Mouse (Mus musculus) gonadal fat pad, adult 2 months (tissue): Measurements from ENCODE around the gene Rasl2-9. TPM values are rescaled to one million over a fixed set of nuclear protein-coding genes. Genes with fewer than 3 reads are reported as not detected.
"Not testable (repeated sequence)": the region's sequence is repeated elsewhere in the genome, so short reads cannot be mapped to it uniquely, and the experiment has no call there.

Experiments
- DNase-seq: peaks from one replicate; pipeline ENCODE4 v3.0.0-alpha.2; 2012; ENCODE audit warnings: low read depth
- polyA plus RNA-seq: library from polyadenylated mRNA; depleted of rRNA; stranded (reverse); fragments of >200 nt; gene quantifications from 2 replicates; pipeline ENCODE4 v1.2.3, GENCODE M21; 2012; rRNA removed

Rasl2-9 gene
- 1.3 and 1.5 TPM in 2 replicates for polyA plus RNA-seq

GRCm38 (mm10) chr7:5125549-5126406 lies at the start of gene Rasl2-9:
Gene Rasl2-9 (minus strand): TSS chr7:5125950.
- no peak for DNase-seq

DNA sequence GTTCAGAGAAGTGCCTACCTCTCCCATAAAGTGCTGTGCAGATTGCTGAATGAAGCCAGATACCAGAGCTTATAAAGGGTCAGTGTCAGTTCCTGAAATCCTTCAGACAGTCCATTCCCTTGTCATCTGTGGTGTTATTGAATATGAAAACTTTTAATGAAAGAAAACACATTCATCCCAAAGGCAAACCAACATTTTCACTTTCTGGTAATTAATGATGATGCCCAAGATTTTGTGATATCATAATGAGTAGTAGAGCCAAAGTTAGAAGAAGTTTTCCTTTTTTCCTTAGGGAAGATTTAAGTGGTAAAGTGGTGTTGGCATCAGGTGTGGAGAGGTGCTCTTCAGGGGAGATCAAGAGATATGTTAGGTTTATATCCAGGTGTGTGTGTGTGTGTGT lies 23.8 kb upstream of the Rasl2-9 start, which contains the start of gene Vmn1r55:
Vmn1r55 (minus strand) TSS at position 101 of the 400 bp plus-strand sequence.
- not testable (repeated sequence) for DNase-seq

DNA sequence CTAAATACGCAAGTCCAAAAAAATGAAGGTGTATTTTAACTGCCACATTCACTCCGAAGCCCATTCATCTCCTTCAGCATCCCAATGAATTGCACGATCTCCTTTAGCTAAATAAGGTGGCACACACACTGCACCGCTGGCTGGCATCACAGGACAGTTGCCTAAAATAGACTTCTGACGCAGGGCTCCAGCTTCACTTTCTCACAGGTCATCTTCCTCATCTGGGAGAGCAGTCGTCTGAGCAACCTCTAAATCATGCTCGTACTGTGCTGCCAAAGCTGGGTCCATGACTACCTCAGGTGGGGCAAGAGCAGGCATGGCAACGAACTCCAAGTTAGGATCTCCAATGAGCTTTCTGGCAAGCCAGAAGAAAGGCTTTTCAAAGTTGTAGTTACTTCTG lies 672 bp downstream of the Rasl2-9 start:
- no peak for DNase-seq

- DNase-seq: no peak
Measured at GRCm38 (mm10) chr7:5116850-5117249, 8.9 kb downstream of the Rasl2-9 start, which contains the start of gene Rfpl4. Gene Rfpl4 (minus strand): TSS chr7:5116950.

DNA sequence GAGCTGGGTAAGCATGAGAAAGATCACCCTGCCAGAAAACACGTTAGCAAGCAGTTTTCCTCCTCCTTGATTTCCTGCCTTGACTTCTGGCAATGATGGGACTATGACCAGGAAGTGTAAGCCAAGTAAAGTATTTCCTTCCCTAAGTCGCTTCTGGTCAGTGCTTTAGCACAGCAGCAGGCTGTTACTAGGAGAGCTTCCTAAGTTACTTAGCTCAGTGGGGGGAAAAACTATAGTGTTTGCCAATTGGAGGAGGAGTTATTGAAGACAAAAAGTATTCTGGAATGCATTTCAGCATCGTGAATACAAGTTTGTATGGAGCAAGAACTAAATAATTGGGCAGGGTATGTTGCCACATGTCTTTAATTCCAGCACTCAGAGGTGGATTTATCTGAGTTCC lies 13.0 kb downstream of the Rasl2-9 start:
- DNase-seq: no peak

- no peak for DNase-seq
Measured at GRCm38 (mm10) chr7:5109301-5109700, 16.4 kb downstream of the Rasl2-9 start.

DNA sequence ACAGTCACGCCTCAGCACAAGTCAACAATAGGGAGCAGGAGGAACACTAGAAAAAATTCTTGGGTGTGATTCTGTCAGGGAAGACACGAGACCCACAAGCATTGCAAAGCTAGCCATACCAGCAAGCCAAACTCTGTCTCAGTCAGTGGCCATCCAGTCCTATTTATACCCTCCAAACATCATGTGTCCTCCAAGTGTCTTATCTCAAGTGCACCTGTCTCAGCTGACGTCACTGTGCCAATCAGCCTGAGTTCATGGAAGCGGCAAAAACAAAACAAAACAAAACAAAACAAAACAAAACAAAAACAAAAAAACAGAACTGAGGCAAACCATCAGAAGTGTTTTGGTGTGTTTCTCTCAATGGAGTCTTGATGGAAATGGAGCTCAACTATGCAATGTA lies 17.5 kb downstream of the Rasl2-9 start:
- no peak for DNase-seq

DNA sequence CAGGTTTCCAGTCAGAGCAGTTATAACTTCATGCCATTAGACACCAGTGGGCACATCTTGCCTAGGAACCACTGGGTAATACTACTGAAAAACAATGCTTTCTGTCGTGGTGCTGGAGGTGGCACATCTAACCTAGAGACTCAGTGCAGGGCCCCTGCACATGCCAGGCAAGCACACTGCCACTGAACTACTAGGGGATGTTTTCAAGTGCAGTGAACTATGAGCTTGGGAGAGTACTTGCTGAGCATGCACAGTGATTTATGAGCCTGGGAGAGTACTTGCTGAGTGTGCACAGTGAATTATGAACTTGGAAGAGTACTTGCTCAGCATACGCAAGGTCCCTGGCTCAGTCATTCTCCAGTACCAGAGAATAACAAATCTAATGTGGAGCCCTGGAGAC lies 23.2 kb downstream of the Rasl2-9 start:
- no peak for DNase-seq

GRCm38 (mm10) chr7:5101066-5101663 lies 24.6 kb downstream of the Rasl2-9 start:
- DNase-seq: no peak

DNA sequence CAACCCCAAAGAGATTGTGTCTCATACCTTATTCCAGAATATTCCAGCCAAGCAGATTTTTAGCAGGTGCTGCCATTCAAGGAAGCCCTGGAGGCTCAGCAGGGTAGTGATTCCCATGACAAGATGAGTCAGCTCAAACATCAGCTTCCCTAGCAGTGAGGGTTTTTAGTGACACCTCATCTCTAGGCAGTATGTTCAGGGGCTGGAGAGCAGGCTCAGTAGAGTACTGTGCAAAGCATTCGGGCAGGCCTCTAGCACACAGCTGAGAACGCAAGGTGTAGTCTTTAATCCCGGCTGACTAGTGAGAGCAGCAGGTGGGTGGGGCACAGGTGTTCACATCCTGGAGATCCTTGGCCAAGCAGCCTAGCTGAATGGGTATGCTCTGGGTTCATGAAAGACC lies 26.0 kb downstream of the Rasl2-9 start:
- no peak for DNase-seq

GRCm38 (mm10) chr7:5098769-5099168 lies 27.0 kb downstream of the Rasl2-9 start:
- no peak for DNase-seq

- no peak for DNase-seq
Measured at GRCm38 (mm10) chr7:5092831-5093510, 32.8 kb downstream of the Rasl2-9 start.

- DNase-seq: no peak
Measured at GRCm38 (mm10) chr7:5092381-5092780, 33.4 kb downstream of the Rasl2-9 start.

DNA sequence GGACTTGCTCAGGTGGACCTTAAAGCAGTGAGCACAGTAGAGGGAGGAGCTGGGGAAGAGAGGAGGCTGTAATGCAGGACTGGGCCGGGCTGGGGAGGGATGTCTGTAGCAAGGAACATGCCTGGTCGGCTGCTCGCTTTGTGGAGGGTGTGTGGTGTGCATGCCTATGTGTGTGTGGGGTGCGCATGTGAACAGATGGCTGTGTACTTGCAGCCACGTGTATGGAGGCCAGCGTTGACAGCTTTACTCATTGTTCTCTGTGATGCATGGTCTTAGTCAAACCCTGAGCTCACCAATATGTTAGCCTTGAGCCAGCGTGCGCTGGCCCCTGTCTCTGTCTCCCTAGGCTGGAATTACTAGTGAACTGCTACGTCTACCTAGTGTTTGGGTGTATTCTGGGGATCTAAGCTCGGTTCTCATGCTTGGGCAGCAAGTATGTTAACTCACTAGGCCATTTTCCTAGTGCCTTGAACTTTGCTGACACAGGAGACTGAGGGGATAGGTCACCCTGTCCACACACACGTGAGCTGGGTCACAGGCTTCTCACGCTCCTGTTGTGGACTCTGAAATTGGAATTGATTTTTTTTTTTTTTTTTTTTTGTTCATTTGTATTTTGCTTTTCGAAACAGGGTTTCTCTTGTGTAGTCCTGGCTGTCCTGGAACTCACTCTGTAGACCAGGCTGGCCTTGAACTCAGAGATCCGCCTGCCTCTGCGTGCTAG lies 34.6 kb downstream of the Rasl2-9 start:
- DNase-seq: no peak

- no peak for DNase-seq
Measured at GRCm38 (mm10) chr7:5089853-5090252, 35.9 kb downstream of the Rasl2-9 start.

- no peak for DNase-seq
Measured at GRCm38 (mm10) chr7:5087886-5088285, 37.9 kb downstream of the Rasl2-9 start.

DNA sequence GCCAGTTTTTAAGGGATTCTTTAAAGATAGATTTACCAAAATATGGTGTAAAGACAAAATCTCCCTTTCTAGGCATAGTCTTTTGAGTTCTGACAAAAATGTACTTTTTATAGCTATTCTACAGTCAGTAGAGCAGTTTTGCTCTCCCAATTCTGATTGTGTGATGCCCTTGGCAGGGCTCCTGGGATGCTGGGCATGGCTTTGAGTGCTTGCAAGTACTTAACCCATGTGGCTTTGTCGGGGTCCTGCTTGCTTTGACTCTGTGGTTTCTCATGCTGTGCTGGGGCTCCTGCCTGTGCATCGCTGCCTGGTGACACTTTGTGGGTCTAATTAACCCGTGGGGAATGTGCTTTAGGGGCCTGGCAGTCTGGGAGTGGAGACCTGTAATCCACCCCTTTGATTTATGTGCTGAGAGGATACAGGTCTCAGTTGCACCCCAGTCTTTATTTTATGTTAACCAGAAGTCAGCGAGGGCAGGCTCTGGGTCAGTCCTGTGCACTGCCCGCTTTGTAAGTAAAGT lies 38.8 kb downstream of the Rasl2-9 start:
- no peak for DNase-seq

GRCm38 (mm10) chr7:5085512-5085911 lies 40.2 kb downstream of the Rasl2-9 start:
- no peak for DNase-seq

- no peak for DNase-seq
Measured at GRCm38 (mm10) chr7:5083325-5084105, 42.2 kb downstream of the Rasl2-9 start.

DNA sequence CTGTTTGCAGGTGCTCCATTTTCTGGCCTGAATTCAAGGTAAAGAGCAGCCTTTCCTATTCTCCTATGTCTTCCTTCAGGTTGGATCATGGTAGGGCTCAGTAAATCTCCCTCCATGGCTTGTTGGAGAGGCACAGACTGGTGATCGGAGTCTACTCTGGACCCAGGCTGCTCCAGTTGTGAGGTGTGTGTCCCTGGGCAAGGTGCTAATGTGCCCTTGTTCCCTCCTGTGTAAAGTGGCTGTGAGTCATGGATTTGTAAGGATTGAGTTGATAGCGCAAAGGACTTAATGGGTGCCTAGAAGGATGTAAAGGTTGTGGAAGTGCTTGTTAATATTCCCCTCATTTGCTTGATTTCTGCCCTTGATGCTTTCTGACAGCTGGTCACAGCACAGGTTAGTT lies 43.8 kb downstream of the Rasl2-9 start:
- no peak for DNase-seq

GRCm38 (mm10) chr7:5081241-5081640 lies 44.5 kb downstream of the Rasl2-9 start:
- no peak for DNase-seq
